In the genomic region with DNA sequence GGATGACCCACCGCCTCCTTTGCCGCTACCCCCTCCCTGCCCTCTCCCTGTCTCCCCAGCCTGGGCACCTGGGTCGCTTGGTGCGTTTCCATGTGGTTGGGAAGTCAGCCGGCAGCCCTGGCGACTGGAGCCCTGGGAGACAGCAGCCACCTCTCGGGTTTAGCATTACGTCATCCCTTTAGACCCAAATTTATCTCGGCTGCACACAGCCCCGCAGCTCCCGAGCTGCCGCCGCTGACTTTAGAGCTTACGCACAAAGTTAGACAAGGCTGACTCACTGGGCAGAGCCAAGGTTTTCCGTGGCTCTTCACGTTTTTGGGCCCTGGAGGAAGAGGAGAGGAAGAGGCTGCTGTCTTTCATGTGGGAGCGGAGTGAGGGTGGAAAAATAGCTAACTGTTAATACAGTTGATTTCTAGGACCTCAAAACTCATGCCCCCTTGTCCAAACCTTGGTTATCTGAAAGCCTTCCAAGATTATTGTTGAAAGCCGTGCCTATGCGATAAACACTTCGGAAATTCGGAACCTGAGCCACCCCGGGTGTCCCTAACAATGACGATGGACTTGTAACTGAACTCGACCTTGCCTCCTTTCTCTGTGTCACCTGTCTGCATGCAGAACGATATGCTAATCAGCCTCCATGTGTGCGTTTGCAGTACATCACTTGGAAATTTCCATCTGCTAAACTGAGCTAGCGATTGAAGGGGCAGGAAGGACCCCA, we compare ENCODE assay signal across 7 mouse cellular contexts. TPM values are rescaled to one million over a fixed set of nuclear protein-coding genes. Genes with fewer than 3 reads are reported as not detected.
A peak's percentile ranks its signal among the peaks of the same experiment; 100 is the strongest.
DNase-seq lines count a peak whose midpoint lies in the region; ATAC-seq lines count a peak whose summit lies in the region.

No protein-coding gene starts in this region.

- H3K9me3 ChIP-seq in forebrain, embryonic 13.5 days (replicated peaks) = no peaks in the 10 kb centered on the region
- no peaks in the 10 kb centered on the region for H3K9me3 ChIP-seq in lung, embryonic 15.5 days

- no peaks in the 10 kb centered on the region for H3K27me3 ChIP-seq in forebrain, embryonic 13.5 days
- H3K27me3 ChIP-seq in lung, embryonic 15.5 days = no peaks in the 10 kb centered on the region

- H3K9ac ChIP-seq in forebrain, embryonic 13.5 days = peak overlapping the region; percentile 61
- H3K9ac ChIP-seq in lung, embryonic 15.5 days = peak overlapping the region; percentile 27

- peaks cover 40% of the 10 kb centered on the region for H3K4me1 ChIP-seq in forebrain, embryonic 13.5 days
- peaks cover 36% of the 10 kb centered on the region for H3K4me1 ChIP-seq in lung, embryonic 15.5 days

- peak; percentile 67 for ATAC-seq in cerebellum, adult (ENCODE audit: insufficient number of reproducible peaks, low FRiP score, low TSS enrichment)
- ATAC-seq in forebrain, embryonic 13.5 days = peak; percentile 20; the same call in 1 of the 2 replicates
- ATAC-seq in lung, embryonic 15.5 days (ENCODE audit: borderline replicate concordance, extremely low read depth, low FRiP score, low TSS enrichment) = no peak; the same call in 1 of the 2 replicates

- peak overlapping the region; percentile 36 for H3K27ac ChIP-seq in forebrain, embryonic 13.5 days
- H3K27ac ChIP-seq in lung, embryonic 15.5 days = 0 out of 2 replicates have a peak overlapping the region, but pooled peaks have one; percentile 4

- intact Hi-C loops in heart, postnatal 10 days (cut with DNase I) = no loop called here

- WGBS in forebrain, embryonic 13.5 days = 9% methylated on average over 27 of the region's 27 CpGs
- WGBS in lung, embryonic 15.5 days = 11% methylated on average over 27 of the region's 27 CpGs

- no peaks in the 10 kb centered on the region for H3K36me3 ChIP-seq in forebrain, embryonic 13.5 days (ENCODE audit: poor library complexity, severe bottlenecking)
- no peaks in the 10 kb centered on the region for H3K36me3 ChIP-seq in lung, embryonic 15.5 days

- peak overlapping the region; percentile 58 for H3K4me2 ChIP-seq in forebrain, embryonic 13.5 days
- H3K4me2 ChIP-seq in lung, embryonic 15.5 days = peak overlapping the region; percentile 69

- DNase-seq in NIH3T3 (ENCODE audit: low read depth) = peak; percentile 85
- peak; percentile 74 to 80 for DNase-seq in heart, postnatal 10 days
- DNase-seq in layer of hippocampus, adult 9-11 months = peak; percentile 88
- peak; percentile 69 for DNase-seq in retina, postnatal 1 day

- peak overlapping the region; percentile 28 for H3K4me3 ChIP-seq in forebrain, embryonic 13.5 days
- peak overlapping the region; percentile 32 for H3K4me3 ChIP-seq in lung, embryonic 15.5 days

RNA-seq across cellular contexts. Expression of a gene that starts 15.4 kb away (rescaled TPM):
- polyA plus RNA-seq in forebrain, embryonic 13.5 days (2015; fragmentation: Nextera tagmentation; extraction: Ambion mirVana) = 21.0 and 26.7 TPM in 2 replicates
- 10 to 100 TPM; 36.3 to 39.9 TPM for total RNA-seq in heart, postnatal 10 days (2021)
- polyA plus RNA-seq in lung, embryonic 15.5 days (2015; fragmentation: Nextera tagmentation; extraction: Ambion mirVana) = 38.3 and 38.4 TPM in 2 replicates

RNA-seq across cellular contexts. Expression of a gene that starts 45.8 kb away (rescaled TPM):
- not detected in 2 replicates for polyA plus RNA-seq in forebrain, embryonic 13.5 days (2015; fragmentation: Nextera tagmentation; extraction: Ambion mirVana)
- total RNA-seq in heart, postnatal 10 days (2021) = not detected
- polyA plus RNA-seq in lung, embryonic 15.5 days (2015; fragmentation: Nextera tagmentation; extraction: Ambion mirVana) = 4.1 TPM in 1 of 2 replicates, not detected in the other
